Mouse (Mus musculus): ENCODE data around the gene Tm9sf4. TPM values are rescaled to one million over a fixed set of nuclear protein-coding genes. Genes with fewer than 3 reads are reported as not detected.

Tm9sf4 gene
- total and polyA plus RNA-seq, 3 experiments, result 34.5 to 51.8 (median 43.3) TPM

DNA sequence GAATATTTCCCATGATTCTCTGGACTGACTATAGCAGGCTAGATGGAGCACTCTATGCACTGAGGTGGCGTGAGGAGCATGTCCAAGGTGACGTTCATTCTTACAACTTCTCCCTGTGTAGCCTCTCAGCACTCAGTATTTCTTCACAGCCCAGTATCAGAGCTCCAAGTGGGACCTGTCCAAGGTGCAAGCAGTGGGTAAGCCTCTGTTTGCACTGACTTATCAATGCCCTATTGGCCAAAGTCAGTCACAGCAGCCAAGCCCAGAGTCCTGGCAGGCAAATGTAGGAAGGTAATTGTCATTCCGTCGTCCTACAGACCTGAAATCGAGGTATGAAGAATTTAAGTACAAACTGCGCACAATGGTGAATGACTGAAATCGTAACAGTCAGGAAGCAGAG, 21.9 kb upstream of the Tm9sf4 start:
- WGBS, result 79% methylated on average over 7 of the region's 7 CpGs
- H3K36me3 ChIP-seq (ENCODE audit: control insufficient read depth, insufficient read depth, low read length), result no peaks in the 10 kb centered on the region
- no peak overlapping the region for H3K27ac ChIP-seq
- H3K9ac ChIP-seq (ENCODE audit: low read depth, low read length), result no peak overlapping the region
- no peak overlapping the region for H3K4me3 ChIP-seq
- no peak for DNase-seq
- intact Hi-C loops (cut with DNase I), result no loop called here
- H3K79me2 ChIP-seq (replicated peaks; ENCODE audit: control insufficient read depth, insufficient read depth, low read length), result no peaks in the 10 kb centered on the region
- H3K27me3 ChIP-seq (ENCODE audit: control insufficient read depth, insufficient read depth, low read length), result no peaks in the 10 kb centered on the region
- TF ChIP-seq CTCF (IDR thresholded peaks at IDR 0.05) (no peak), POLR2A (IDR thresholded peaks at IDR 0.05; ENCODE audit: insufficient read depth, low read depth, low read length) (no peak), EP300 (IDR thresholded peaks at IDR 0.05; ENCODE audit: insufficient read depth, low read depth, low read length) (no peak)
- H3K4me1 ChIP-seq (ENCODE audit: control insufficient read depth, insufficient read depth, low read length), result no peaks in the 10 kb centered on the region; the same call in 1 of the 2 replicates

DNA sequence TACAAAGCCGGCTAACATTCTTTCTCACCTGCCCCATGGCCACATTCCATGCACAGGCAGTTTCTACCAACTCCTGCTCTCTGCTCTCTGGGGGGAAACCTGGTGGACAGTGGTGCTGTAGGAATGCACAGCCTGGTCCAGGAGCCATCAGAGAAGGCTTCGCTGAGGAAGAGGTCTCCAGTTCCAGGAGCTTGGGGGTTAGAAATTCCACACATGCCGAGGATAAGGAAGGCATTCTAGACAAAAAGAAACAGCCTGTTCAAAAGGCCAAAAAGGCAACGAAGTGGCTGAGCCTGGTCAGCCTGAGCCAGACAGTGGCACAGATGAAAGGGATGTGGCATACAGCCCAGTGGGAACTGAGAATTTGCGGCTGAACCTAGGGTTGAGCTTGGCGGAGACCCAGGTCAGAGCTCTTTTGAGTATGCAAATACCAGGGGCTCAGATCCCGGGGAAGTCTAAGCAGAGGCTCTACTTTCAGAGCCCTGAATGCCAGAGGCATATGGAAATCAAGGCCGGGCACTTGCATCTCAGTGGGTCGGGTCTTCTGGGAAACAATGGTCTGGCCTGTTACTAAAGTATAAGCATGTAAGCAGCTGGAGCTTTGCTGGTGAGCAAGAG, 21.0 kb upstream of the Tm9sf4 start:
- TF ChIP-seq CTCF (IDR thresholded peaks at IDR 0.05), result no peak
- no peak for TF ChIP-seq POLR2A (IDR thresholded peaks at IDR 0.05; ENCODE audit: insufficient read depth, low read depth, low read length)
- no peak for TF ChIP-seq EP300 (IDR thresholded peaks at IDR 0.05; ENCODE audit: insufficient read depth, low read depth, low read length)
- Histone ChIP-seq H3K79me2 (replicated peaks; ENCODE audit: control insufficient read depth, insufficient read depth, low read length) (no peaks in the 10 kb centered on the region), H3K27ac (no peak overlapping the region), H3K4me1 (ENCODE audit: control insufficient read depth, insufficient read depth, low read length) (no peaks in the 10 kb centered on the region; the same call in 1 of the 2 replicates), H3K9ac (ENCODE audit: low read depth, low read length) (no peak overlapping the region), H3K36me3 (ENCODE audit: control insufficient read depth, insufficient read depth, low read length) (no peaks in the 10 kb centered on the region), H3K27me3 (ENCODE audit: control insufficient read depth, insufficient read depth, low read length) (no peaks in the 10 kb centered on the region), H3K4me3 (no peak overlapping the region)
- DNase-seq, result peak; percentile 33 to 40
- intact Hi-C loops (cut with DNase I), result loop anchor here (5.0 kb wide), 1 partner anchor 58 kb away; no protein-coding TSS in a partner anchor
- WGBS, result 16% methylated on average over 9 of the region's 9 CpGs

DNA sequence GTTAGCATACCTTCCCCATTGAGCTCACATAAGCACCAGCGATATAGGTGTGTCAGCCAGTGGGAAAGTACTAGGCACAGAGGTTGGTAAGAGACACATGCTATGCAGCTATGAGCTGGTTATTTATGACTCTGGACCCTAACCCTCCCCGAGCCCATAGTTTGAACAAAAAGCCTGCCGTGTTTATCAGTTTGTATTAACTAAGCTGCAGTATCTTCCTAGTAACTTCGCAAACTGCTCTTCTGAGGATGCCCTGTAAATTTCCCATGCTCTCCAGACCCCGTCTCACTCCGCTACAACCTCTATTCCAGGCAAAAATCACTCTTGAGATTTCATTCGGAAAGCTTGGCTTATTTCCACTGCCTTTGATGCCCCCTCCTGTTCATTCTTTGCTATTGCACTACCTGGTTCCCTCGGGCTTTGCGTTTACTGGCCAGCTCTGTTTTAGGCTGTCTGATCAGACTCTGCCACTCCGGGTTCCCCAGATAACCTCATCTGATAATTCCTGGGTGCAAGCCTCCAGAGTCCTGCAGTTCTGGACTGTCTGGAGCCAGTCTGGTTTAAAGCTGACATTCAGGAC, 18.4 kb upstream of the Tm9sf4 start:
- Histone ChIP-seq H3K27me3 (ENCODE audit: control insufficient read depth, insufficient read depth, low read length) (no peaks in the 10 kb centered on the region), H3K4me3 (no peak overlapping the region), H3K4me1 (ENCODE audit: control insufficient read depth, insufficient read depth, low read length) (no peaks in the 10 kb centered on the region; the same call in 1 of the 2 replicates), H3K9ac (ENCODE audit: low read depth, low read length) (no peak overlapping the region), H3K79me2 (replicated peaks; ENCODE audit: control insufficient read depth, insufficient read depth, low read length) (no peaks in the 10 kb centered on the region), H3K36me3 (ENCODE audit: control insufficient read depth, insufficient read depth, low read length) (no peaks in the 10 kb centered on the region), H3K27ac (no peak overlapping the region)
- TF ChIP-seq CTCF (IDR thresholded peaks at IDR 0.05) (peak; percentile 90), POLR2A (IDR thresholded peaks at IDR 0.05; ENCODE audit: insufficient read depth, low read depth, low read length) (no peak)
- intact Hi-C loops (cut with DNase I), result loop anchor here (1.0 to 5.0 kb wide), 3 partner anchors 60 to 228 kb away; no protein-coding TSS in a partner anchor
- 21% methylated on average over 10 of the region's 10 CpGs for WGBS
- peak; percentile 28 to 40 for DNase-seq

DNA sequence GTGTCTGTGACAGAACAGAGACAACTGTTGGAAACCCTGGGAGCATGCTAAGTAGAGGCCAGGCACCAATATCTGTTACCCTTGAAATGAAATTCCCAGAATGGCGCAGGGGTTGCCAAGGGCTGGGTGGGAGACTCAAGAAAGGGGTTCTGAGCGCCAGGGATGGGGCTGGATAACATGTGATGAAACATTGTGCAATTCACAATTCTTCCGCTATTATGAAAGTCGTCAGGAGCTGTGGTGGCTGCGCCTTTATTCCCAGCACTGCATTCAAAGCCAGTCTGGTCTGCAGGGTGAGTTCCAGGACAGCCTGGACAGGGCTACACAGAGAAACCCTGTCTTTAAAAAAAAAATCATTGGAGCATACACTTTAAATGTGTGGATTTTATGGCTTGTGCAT, 15.8 kb upstream of the Tm9sf4 start:
- intact Hi-C loops (cut with DNase I), result loop anchor here (5.0 kb wide), 1 partner anchor 97 kb away; the partner anchor contains the start of genes Plagl2 and Pofut1
- no peaks in the 10 kb centered on the region for H3K4me1 ChIP-seq (ENCODE audit: control insufficient read depth, insufficient read depth, low read length)
- H3K27me3 ChIP-seq (ENCODE audit: control insufficient read depth, insufficient read depth, low read length), result no peaks in the 10 kb centered on the region
- no peak overlapping the region for H3K4me3 ChIP-seq
- H3K79me2 ChIP-seq (replicated peaks; ENCODE audit: control insufficient read depth, insufficient read depth, low read length), result no peaks in the 10 kb centered on the region
- H3K27ac ChIP-seq, result no peak overlapping the region
- no peaks in the 10 kb centered on the region for H3K36me3 ChIP-seq (ENCODE audit: control insufficient read depth, insufficient read depth, low read length)
- no peak overlapping the region for H3K9ac ChIP-seq (ENCODE audit: low read depth, low read length)
- no peak for TF ChIP-seq EP300 (IDR thresholded peaks at IDR 0.05; ENCODE audit: insufficient read depth, low read depth, low read length)
- DNase-seq, result no peak
- WGBS, result 72% methylated on average over 5 of the region's 5 CpGs

DNA sequence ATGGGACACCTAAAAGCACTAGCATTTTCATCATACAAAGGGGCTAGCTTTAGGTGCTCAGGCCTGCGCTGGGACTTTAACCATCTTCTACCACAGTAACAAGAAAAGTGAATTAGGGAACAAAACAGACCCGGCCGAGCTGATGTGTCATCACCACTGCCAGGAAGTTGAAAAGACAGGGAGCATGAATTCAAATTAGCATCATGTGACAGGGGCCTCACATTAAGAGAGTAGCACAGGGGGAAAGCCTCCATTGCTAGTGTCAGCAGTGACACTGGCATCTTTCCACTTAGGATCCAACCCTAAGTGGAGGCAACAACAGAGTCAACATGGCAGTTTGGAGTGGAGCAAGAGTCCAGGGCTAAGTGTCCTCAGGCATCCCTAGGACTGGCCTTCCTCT, 13.9 kb upstream of the Tm9sf4 start:
- no peaks in the 10 kb centered on the region for H3K4me1 ChIP-seq (ENCODE audit: control insufficient read depth, insufficient read depth, low read length)
- DNase-seq, result no peak
- no peak overlapping the region for H3K27ac ChIP-seq
- H3K27me3 ChIP-seq (ENCODE audit: control insufficient read depth, insufficient read depth, low read length), result no peaks in the 10 kb centered on the region
- 76% methylated on average over 3 of the region's 3 CpGs for WGBS
- no peak overlapping the region for H3K4me3 ChIP-seq
- intact Hi-C loops (cut with DNase I), result loop anchor here (1.0 to 5.0 kb wide), 3 partner anchors 95 to 439 kb away; partner anchors contain the start of genes Plagl2 and Pofut1
- no peak for TF ChIP-seq EP300 (IDR thresholded peaks at IDR 0.05; ENCODE audit: insufficient read depth, low read depth, low read length)
- no peak for TF ChIP-seq CTCF (IDR thresholded peaks at IDR 0.05)
- no peaks in the 10 kb centered on the region for H3K79me2 ChIP-seq (replicated peaks; ENCODE audit: control insufficient read depth, insufficient read depth, low read length)
- H3K36me3 ChIP-seq (ENCODE audit: control insufficient read depth, insufficient read depth, low read length), result no peaks in the 10 kb centered on the region
- no peak overlapping the region for H3K9ac ChIP-seq (ENCODE audit: low read depth, low read length)

DNA sequence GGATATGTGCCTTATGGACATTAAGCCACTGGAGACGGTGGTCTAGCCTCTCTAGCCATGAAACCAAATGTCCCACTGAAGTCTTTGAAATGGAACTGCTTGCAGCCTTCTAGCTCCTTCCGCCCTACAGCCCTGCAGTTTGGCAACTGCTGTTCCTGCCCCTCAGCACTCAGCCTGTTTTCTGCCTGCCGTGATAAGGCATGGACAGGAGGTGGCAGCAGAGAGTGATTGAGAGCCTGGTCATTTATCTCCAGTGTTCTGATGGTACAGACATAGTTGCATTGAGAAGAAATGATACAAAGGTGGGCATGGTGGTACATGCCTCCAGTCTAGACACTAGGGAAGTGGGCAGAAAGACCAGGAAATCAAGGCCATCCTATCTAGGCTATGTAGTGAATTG, 13.4 kb upstream of the Tm9sf4 start:
- Histone ChIP-seq H3K36me3 (ENCODE audit: control insufficient read depth, insufficient read depth, low read length) (no peaks in the 10 kb centered on the region), H3K4me3 (no peak overlapping the region), H3K79me2 (replicated peaks; ENCODE audit: control insufficient read depth, insufficient read depth, low read length) (no peaks in the 10 kb centered on the region), H3K27me3 (ENCODE audit: control insufficient read depth, insufficient read depth, low read length) (no peaks in the 10 kb centered on the region), H3K27ac (no peak overlapping the region), H3K4me1 (ENCODE audit: control insufficient read depth, insufficient read depth, low read length) (no peaks in the 10 kb centered on the region), H3K9ac (ENCODE audit: low read depth, low read length) (no peak overlapping the region)
- DNase-seq, result peak; percentile 64 to 76
- WGBS, result 12% methylated on average over 3 of the region's 3 CpGs
- intact Hi-C loops (cut with DNase I), result loop anchor here (1.0 to 5.0 kb wide), 3 partner anchors 95 to 439 kb away; partner anchors contain the start of genes Plagl2 and Pofut1
- TF ChIP-seq POLR2A (IDR thresholded peaks at IDR 0.05; ENCODE audit: insufficient read depth, low read depth, low read length) (no peak), EP300 (IDR thresholded peaks at IDR 0.05; ENCODE audit: insufficient read depth, low read depth, low read length) (peak; percentile 70; the same call in 1 of the 2 replicates), CTCF (IDR thresholded peaks at IDR 0.05) (peak; percentile 93)
